Mouse (Mus musculus) MEL (cell line): ENCODE data around the gene Smbd1. TPM values are rescaled to one million over a fixed set of nuclear protein-coding genes. Genes with fewer than 3 reads are reported as not detected.

Source experiments
- DNase-seq: peaks from one replicate; pipeline ENCODE4 v3.0.0; 2011; ENCODE audit warnings: low read depth, low spot score
- H3K27ac ChIP-seq: 2 replicates; pipeline ENCODE4 v1.5.1; 2012; ENCODE audit warnings: low read depth, mild to moderate bottlenecking, control low read depth, low read length, moderate library complexity; ENCODE audit not compliant: control insufficient read depth
- H3K27me3 ChIP-seq, 2 experiments: fragments of 150-350 bp in 1 of 2; sonication (generic) in 1 of 2; 2 replicates each; pipeline ENCODE4 v1.6.1; 2012; ENCODE audit warnings: low read length in 2 of 2, mild to moderate bottlenecking in 2 of 2, improper control_type of control experiment in 1 of 2, moderate library complexity in 1 of 2; ENCODE audit not compliant: insufficient read depth in 2 of 2, control insufficient read depth in 1 of 2
- H3K36me3 ChIP-seq, 2 experiments: 2 replicates each; pipeline ENCODE4 v1.6.1; 2012 to 2014; ENCODE audit warnings: low read length in 2 of 2, improper control_type of control experiment in 1 of 2, inconsistent platforms in 1 of 2, mild to moderate bottlenecking in 1 of 2; ENCODE audit not compliant: insufficient read depth in 2 of 2, control insufficient read depth in 1 of 2
- H3K4me1 ChIP-seq, 2 experiments: fragments of 150-350 bp in 1 of 2; sonication (generic) in 1 of 2; 2 replicates each; pipeline ENCODE4 v1.6.1; 2012; ENCODE audit warnings: low read length in 2 of 2, improper control_type of control experiment in 1 of 2, mild to moderate bottlenecking in 1 of 2; ENCODE audit not compliant: insufficient read depth in 2 of 2, control insufficient read depth in 1 of 2
- H3K4me3 ChIP-seq, 2 experiments: fragments of 150-350 bp in 1 of 2; sonication (generic) in 1 of 2; 2 replicates each; pipeline ENCODE4 v1.5.1; 2012; ENCODE audit warnings: low read depth in 2 of 2, low read length in 2 of 2, mild to moderate bottlenecking in 2 of 2, moderate library complexity in 2 of 2, control low read depth in 1 of 2, improper control_type of control experiment in 1 of 2; ENCODE audit not compliant: control insufficient read depth in 1 of 2, insufficient read depth in 1 of 2
- H3K79me2 ChIP-seq: 2 replicates; pipeline ENCODE4 v1.6.1; 2012; ENCODE audit warnings: mild to moderate bottlenecking, low read length, moderate library complexity; ENCODE audit not compliant: control insufficient read depth, poor library complexity, insufficient read depth
- H3K9ac ChIP-seq: 2 replicates; pipeline ENCODE4 v1.6.1; 2012; ENCODE audit warnings: low read depth, mild to moderate bottlenecking, control low read depth, low read length, moderate library complexity; ENCODE audit not compliant: control insufficient read depth, poor library complexity, severe bottlenecking
- H3K9me3 ChIP-seq: fragments of 150-350 bp; sonication (generic); replicated peaks from 2 replicates; pipeline ENCODE4 v1.6.1; 2012; ENCODE audit warnings: mild to moderate bottlenecking, low read length, improper control_type of control experiment, moderate library complexity; ENCODE audit not compliant: insufficient read depth
- ELF1 ChIP-seq: IDR thresholded peaks from 2 replicates; pipeline ENCODE4 v1.6.1; 2014; ENCODE audit warnings: low read depth, mild to moderate bottlenecking, inconsistent platforms, low read length, improper control_type of control experiment, moderate library complexity
- EP300 ChIP-seq, 2 experiments: IDR thresholded peaks; 2 replicates each; pipeline ENCODE4 v1.6.1; 2011; ENCODE audit warnings: improper control_type of control experiment in 2 of 2, low read length in 2 of 2, low read depth in 1 of 2, mild to moderate bottlenecking in 1 of 2
- JUND ChIP-seq: IDR thresholded peaks from 2 replicates; pipeline ENCODE4 v1.6.1; 2011; ENCODE audit warnings: low read depth, mild to moderate bottlenecking, improper control_type of control experiment, low read length
- MAFK ChIP-seq: IDR thresholded peaks from 2 replicates; pipeline ENCODE4 v1.6.1; 2011; ENCODE audit warnings: low read depth, mild to moderate bottlenecking, low read length, improper control_type of control experiment, borderline replicate concordance
- MAZ ChIP-seq: IDR thresholded peaks from 2 replicates; pipeline ENCODE4 v1.6.1; 2012; ENCODE audit warnings: low read depth, mild to moderate bottlenecking, inconsistent platforms, low read length, improper control_type of control experiment
- MEF2A ChIP-seq: IDR thresholded peaks from 2 replicates; pipeline ENCODE4 v1.6.1; 2014; ENCODE audit warnings: low read depth, mild to moderate bottlenecking, inconsistent platforms, low read length, improper control_type of control experiment; ENCODE audit not compliant: poor library complexity, insufficient replicate concordance, severe bottlenecking; ENCODE audit errors: extremely low read depth
- MXI1 ChIP-seq: IDR thresholded peaks from 2 replicates; pipeline ENCODE4 v1.6.1; 2011; ENCODE audit warnings: mild to moderate bottlenecking, low read depth, low read length, improper control_type of control experiment
- MYB ChIP-seq: IDR thresholded peaks from 2 replicates; pipeline ENCODE4 v1.6.1; 2011; ENCODE audit warnings: mild to moderate bottlenecking, low read depth, low read length, improper control_type of control experiment
- NELFE ChIP-seq: IDR thresholded peaks from 2 replicates; pipeline ENCODE4 v1.6.1; 2011; ENCODE audit warnings: low read depth, low read length, improper control_type of control experiment
- NRF1 ChIP-seq: IDR thresholded peaks from 2 replicates; pipeline ENCODE4 v1.6.1; 2014; ENCODE audit warnings: low read depth, mild to moderate bottlenecking, inconsistent platforms, low read length, improper control_type of control experiment, moderate library complexity; ENCODE audit not compliant: poor library complexity, insufficient read depth, severe bottlenecking
- POLR2A ChIP-seq, 2 experiments: IDR thresholded peaks; 2 replicates each; pipeline ENCODE4 v1.6.1; 2011 to 2012; ENCODE audit warnings: low read length in 2 of 2, mild to moderate bottlenecking in 2 of 2, control low read depth in 1 of 2, improper control_type of control experiment in 1 of 2, low read depth in 1 of 2, moderate library complexity in 1 of 2; ENCODE audit not compliant: control insufficient read depth in 1 of 2, insufficient read depth in 1 of 2, poor library complexity in 1 of 2
- POLR2AphosphoS2 ChIP-seq: IDR thresholded peaks from 2 replicates; pipeline ENCODE4 v1.6.1; 2011; ENCODE audit warnings: low read length, improper control_type of control experiment
- POLR2AphosphoS5 ChIP-seq: IDR thresholded peaks from 2 replicates; pipeline ENCODE4 v1.6.1; 2012; ENCODE audit warnings: low read depth, borderline replicate concordance, mild to moderate bottlenecking, inconsistent platforms, low read length, moderate library complexity, mixed read lengths
- RAD21 ChIP-seq: IDR thresholded peaks from 2 replicates; pipeline ENCODE4 v1.6.1; 2011; ENCODE audit warnings: mild to moderate bottlenecking, low read depth, low read length, improper control_type of control experiment
- RCOR1 ChIP-seq: IDR thresholded peaks from 2 replicates; pipeline ENCODE4 v1.6.1; 2012; ENCODE audit warnings: low read depth, mild to moderate bottlenecking, inconsistent platforms, low read length, improper control_type of control experiment
- SMC3 ChIP-seq: IDR thresholded peaks from 2 replicates; pipeline ENCODE4 v1.6.1; 2011; ENCODE audit warnings: low read depth, low read length, improper control_type of control experiment
- TAL1 ChIP-seq: IDR thresholded peaks from 2 replicates; pipeline ENCODE4 v1.6.1; 2012; ENCODE audit warnings: mild to moderate bottlenecking, inconsistent platforms, low read length, moderate library complexity, mixed read lengths
- ZC3H11A ChIP-seq: IDR thresholded peaks from 2 replicates; pipeline ENCODE4 v1.6.1; 2012; ENCODE audit warnings: low read depth, mild to moderate bottlenecking, inconsistent platforms, low read length, improper control_type of control experiment
- ZNF384 ChIP-seq: IDR thresholded peaks from 2 replicates; pipeline ENCODE4 v1.6.1; 2012; ENCODE audit warnings: low read depth, mild to moderate bottlenecking, inconsistent platforms, low read length, improper control_type of control experiment
- polyA plus RNA-seq, 2 experiments: library from polyadenylated mRNA; stranded (reverse) in 1 of 2; unstranded in 1 of 2; fragments of >175 nt in 1 of 2; fragments of >200 nt in 1 of 2; gene quantifications; 2 replicates each; pipeline versions ENCODE4 v1.2.1 to v1.2.4; 2012; ENCODE audit warnings: low replicate concordance in 2 of 2, low read depth in 1 of 2; ENCODE audit not compliant: insufficient read length in 2 of 2, insufficient read depth in 1 of 2, missing spikeins in 1 of 2
- total RNA-seq: library from RNA; depleted of rRNA; stranded (reverse); fragments of 300-350 nt; gene quantifications from 2 replicates; pipeline ENCODE4 v1.2.3, GENCODE M21; 2012

The Smbd1 gene
- total and polyA plus RNA-seq, 3 experiments, result not detected

GRCm38 (mm10) chr16:32854050-32854571, 43.8 kb upstream of the Smbd1 start (continued):
- no peak for TF ChIP-seq NRF1
- TF ChIP-seq MYB, result no peak

GRCm38 (mm10) chr16:32853492-32854049, 43.3 kb upstream of the Smbd1 start:
- Histone ChIP-seq H3K79me2 (no peaks in the 10 kb centered on the region), H3K4me3 (no peak overlapping the region), H3K9me3 (no peaks in the 10 kb centered on the region), H3K4me1 (peaks cover 0 to 3% of the 10 kb centered on the region in 2 experiments; a peak in 2 of 4 replicates), H3K9ac (no peak overlapping the region), H3K36me3 (peaks cover 0 to 5% of the 10 kb centered on the region in 2 experiments; a peak in 3 of 4 replicates), H3K27me3 (no peaks in the 10 kb centered on the region), H3K27ac (no peak overlapping the region)
- no peak for TF ChIP-seq MAZ
- TF ChIP-seq MEF2A, result no peak
- TF ChIP-seq RAD21, result no peak
- no peak for TF ChIP-seq POLR2A (IDR thresholded peaks at IDR 0.05; ENCODE audit: control insufficient read depth in 1 of 2, insufficient read depth in 1 of 2, low read depth in 1 of 2, low read length in 2 of 2, poor library complexity in 1 of 2)
- TF ChIP-seq EP300 (IDR thresholded peaks at IDR 0.05; ENCODE audit: low read depth in 1 of 2, low read length in 2 of 2), result no peak
- TF ChIP-seq ZNF384, result no peak
- no peak for TF ChIP-seq RCOR1
- TF ChIP-seq TAL1, result no peak
- no peak for TF ChIP-seq JUND
- TF ChIP-seq NELFE, result no peak
- TF ChIP-seq SMC3, result no peak
- TF ChIP-seq ZC3H11A, result no peak
- TF ChIP-seq MXI1, result no peak
- no peak for TF ChIP-seq MAFK
- TF ChIP-seq POLR2AphosphoS5, result no peak
- TF ChIP-seq POLR2AphosphoS2, result no peak
- no peak for TF ChIP-seq ELF1
- no peak for DNase-seq
